ENCODE assay signal across 18 mouse cellular contexts in the genomic region with DNA sequence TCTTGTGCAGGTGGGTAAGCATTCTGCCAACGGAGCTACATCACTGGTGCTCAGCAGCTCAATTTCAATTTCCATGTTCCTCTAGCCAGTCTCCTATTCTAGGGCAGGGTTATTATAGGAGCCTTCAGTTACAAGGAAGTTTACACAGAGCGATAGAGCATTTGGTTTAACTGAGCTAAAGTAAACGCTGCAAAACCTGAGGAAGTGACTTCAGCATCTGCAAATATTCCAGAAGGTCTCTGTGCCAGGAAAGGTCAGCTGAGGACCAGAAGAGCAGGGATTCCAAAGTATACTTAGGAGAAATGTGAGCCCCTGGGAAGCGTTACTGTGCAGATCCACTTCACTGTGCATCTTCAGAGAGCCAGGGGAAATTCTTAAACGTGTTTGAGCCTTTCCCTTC. TPM values are rescaled to one million over a fixed set of nuclear protein-coding genes. Genes with fewer than 3 reads are reported as not detected.
A peak's percentile ranks its signal among the peaks of the same experiment; 100 is the strongest.
DNase-seq lines count a peak whose midpoint lies in the region; ATAC-seq and TF ChIP-seq lines count a peak whose summit lies in the region.
"Had no signal": no experiment of that assay in that cellular context is flagged by ENCODE, and none has a peak within 500 bp of the region (broad histone marks: within the 10 kb centered on the region; RNA-seq: fewer than 3 reads in every experiment).

No protein-coding gene starts in this region.

- DNase-seq in gastrocnemius, adult 8-10 months (ENCODE audit: low spot score in 2 of 2): peak; percentile 23 to 36
- DNase-seq in gastrocnemius, postnatal 10 days: no peak
- DNase-seq in kidney, adult 2 months: peak; percentile 47
- DNase-seq in embryo, embryonic 10 days (ENCODE audit: low spot score): no peak
- DNase-seq: cerebellum, postnatal 25 days; kidney, adult 18-20 months; right cerebral cortex, adult 18-20 months; thymus, adult 18-20 months had no signal

- 26% methylated on average over 5 of the region's 5 CpGs for WGBS in kidney, adult 2 months
- 17% methylated on average over 5 of the region's 5 CpGs for WGBS in kidney, embryonic 16.5 days
- WGBS in lung, embryonic 16.5 days: 10% methylated on average over 5 of the region's 5 CpGs
- 10% methylated on average over 5 of the region's 5 CpGs for WGBS in stomach, embryonic 15.5 days
- WGBS in midbrain, embryonic 15.5 days: 65% methylated on average over 5 of the region's 5 CpGs

- ATAC-seq in kidney, embryonic 16.5 days (ENCODE audit: low FRiP score, low TSS enrichment): no peak
- ATAC-seq in lung, embryonic 16.5 days (ENCODE audit: low read depth): peak; percentile 56; the same call in 1 of the 2 replicates
- 0 out of 2 replicates have a peak, but pooled peaks have one; percentile 29 for ATAC-seq in stomach, embryonic 15.5 days (ENCODE audit: insufficient read depth, low FRiP score, low read depth)
- ATAC-seq in midbrain, embryonic 15.5 days (replicated peaks): no peak
- ATAC-seq: Patski had no signal

- no peak overlapping the region for H3K27ac ChIP-seq in kidney, adult 2 months (ENCODE audit: insufficient read depth, low read depth, low read length)
- no peak overlapping the region for H3K27ac ChIP-seq in kidney, embryonic 16.5 days (ENCODE audit: low read length)
- H3K27ac ChIP-seq in lung, embryonic 16.5 days (ENCODE audit: low read length): peak overlapping the region; percentile 48
- no peak overlapping the region for H3K27ac ChIP-seq in stomach, embryonic 15.5 days
- no peak overlapping the region for H3K27ac ChIP-seq in midbrain, embryonic 15.5 days
- H3K27ac ChIP-seq: embryonic facial prominence, embryonic 12.5 days; forebrain, embryonic 10.5 days; heart, embryonic 15.5 days; hindbrain, embryonic 15.5 days; midbrain, embryonic 12.5 days had no signal

- H3K4me3 ChIP-seq in kidney, adult 2 months (ENCODE audit: insufficient read depth, low read depth, low read length): no peak overlapping the region
- no peak overlapping the region for H3K4me3 ChIP-seq in kidney, embryonic 16.5 days (ENCODE audit: low read length)
- no peak overlapping the region for H3K4me3 ChIP-seq in lung, embryonic 16.5 days (ENCODE audit: low read length)
- H3K4me3 ChIP-seq in stomach, embryonic 15.5 days (replicated peaks): no peak overlapping the region
- no peak overlapping the region for H3K4me3 ChIP-seq in midbrain, embryonic 15.5 days
- H3K4me3 ChIP-seq: embryonic facial prominence, embryonic 12.5 days; forebrain, embryonic 10.5 days; heart, embryonic 15.5 days; hindbrain, embryonic 15.5 days; midbrain, embryonic 12.5 days had no signal

- H3K36me3 ChIP-seq in kidney, adult 2 months (ENCODE audit: control insufficient read depth, insufficient read depth, low read length): no peaks in the 10 kb centered on the region
- no peaks in the 10 kb centered on the region for H3K36me3 ChIP-seq in kidney, embryonic 16.5 days (ENCODE audit: insufficient read depth, low read length)
- no peaks in the 10 kb centered on the region for H3K36me3 ChIP-seq in lung, embryonic 16.5 days (ENCODE audit: control insufficient read depth, insufficient read depth, low read length)
- no peaks in the 10 kb centered on the region for H3K36me3 ChIP-seq in stomach, embryonic 15.5 days
- no peaks in the 10 kb centered on the region for H3K36me3 ChIP-seq in midbrain, embryonic 15.5 days (replicated peaks)
- H3K36me3 ChIP-seq: embryonic facial prominence, embryonic 12.5 days; forebrain, embryonic 10.5 days; heart, embryonic 15.5 days; hindbrain, embryonic 15.5 days; midbrain, embryonic 12.5 days had no signal

- no peak for TF ChIP-seq CTCF in kidney, adult 2 months (conservative IDR thresholded peaks at IDR 0.05; ENCODE audit: insufficient read depth, insufficient read length, low read depth, low read length)

- H3K9me3 ChIP-seq in kidney, embryonic 16.5 days (ENCODE audit: low read length): no peaks in the 10 kb centered on the region
- no peaks in the 10 kb centered on the region for H3K9me3 ChIP-seq in lung, embryonic 16.5 days (ENCODE audit: control insufficient read depth, low read length)
- no peaks in the 10 kb centered on the region for H3K9me3 ChIP-seq in stomach, embryonic 15.5 days
- H3K9me3 ChIP-seq in midbrain, embryonic 15.5 days: no peaks in the 10 kb centered on the region
- H3K9me3 ChIP-seq: embryonic facial prominence, embryonic 12.5 days; forebrain, embryonic 10.5 days; heart, embryonic 15.5 days; hindbrain, embryonic 15.5 days; midbrain, embryonic 12.5 days had no signal

- no peak overlapping the region for H3K4me2 ChIP-seq in kidney, embryonic 16.5 days (replicated peaks; ENCODE audit: low read depth, low read length)
- no peak overlapping the region for H3K4me2 ChIP-seq in lung, embryonic 16.5 days (ENCODE audit: low read depth, low read length)
- H3K4me2 ChIP-seq in stomach, embryonic 15.5 days: no peak overlapping the region
- no peak overlapping the region for H3K4me2 ChIP-seq in midbrain, embryonic 15.5 days
- H3K4me2 ChIP-seq: embryonic facial prominence, embryonic 12.5 days; heart, embryonic 15.5 days; hindbrain, embryonic 15.5 days; midbrain, embryonic 12.5 days had no signal

- peaks cover 4% of the 10 kb centered on the region for H3K4me1 ChIP-seq in kidney, adult 2 months (ENCODE audit: control insufficient read depth, insufficient read depth, low read length)
- peaks cover 6% of the 10 kb centered on the region; the same call in 1 of the 2 replicates for H3K4me1 ChIP-seq in kidney, embryonic 16.5 days (ENCODE audit: insufficient read depth, low read length)
- H3K4me1 ChIP-seq in lung, embryonic 16.5 days (replicated peaks; ENCODE audit: control insufficient read depth, insufficient read depth, low read length): peaks cover 21% of the 10 kb centered on the region
- H3K4me1 ChIP-seq in stomach, embryonic 15.5 days: peaks cover 16% of the 10 kb centered on the region
- H3K4me1 ChIP-seq in midbrain, embryonic 15.5 days: no peaks in the 10 kb centered on the region
- H3K4me1 ChIP-seq: hindbrain, embryonic 15.5 days; midbrain, embryonic 12.5 days had no signal

- TF ChIP-seq POLR2A in kidney, adult 2 months (IDR thresholded peaks at IDR 0.05; ENCODE audit: low read depth, low read length): no peak

- no peaks in the 10 kb centered on the region for H3K27me3 ChIP-seq in kidney, adult 2 months (replicated peaks; ENCODE audit: control insufficient read depth, insufficient read depth, low read length)
- H3K27me3 ChIP-seq in kidney, embryonic 16.5 days (ENCODE audit: insufficient read depth, low read length): no peaks in the 10 kb centered on the region
- H3K27me3 ChIP-seq in lung, embryonic 16.5 days (ENCODE audit: control insufficient read depth, insufficient read depth, low read depth, low read length): no peaks in the 10 kb centered on the region
- no peaks in the 10 kb centered on the region for H3K27me3 ChIP-seq in stomach, embryonic 15.5 days (replicated peaks)
- no peaks in the 10 kb centered on the region for H3K27me3 ChIP-seq in midbrain, embryonic 15.5 days (replicated peaks)
- H3K27me3 ChIP-seq: embryonic facial prominence, embryonic 12.5 days; heart, embryonic 15.5 days; Patski had no signal

- H3K9ac ChIP-seq in kidney, embryonic 16.5 days (replicated peaks; ENCODE audit: low read length): no peak overlapping the region
- no peak overlapping the region for H3K9ac ChIP-seq in lung, embryonic 16.5 days (ENCODE audit: low read length)
- H3K9ac ChIP-seq in stomach, embryonic 15.5 days: no peak overlapping the region
- H3K9ac ChIP-seq in midbrain, embryonic 15.5 days: no peak overlapping the region
- H3K9ac ChIP-seq: embryonic facial prominence, embryonic 12.5 days; heart, embryonic 15.5 days; hindbrain, embryonic 15.5 days; midbrain, embryonic 12.5 days had no signal

RNA-seq across cellular contexts. Expression of gene Gm12216, which starts 5.4 kb away (rescaled TPM):
- total RNA-seq in gastrocnemius, adult 8-10 months (2022): 1 to 10 TPM in 2 of 4 experiments, under 1 TPM in 2; 0.36 to 2.1 (median 1.3) TPM
- total RNA-seq in gastrocnemius, postnatal 10 days (2021): 1 to 10 TPM; 3.5 to 4.0 TPM
- 5.4 and 5.8 TPM in 2 replicates for polyA plus RNA-seq in kidney, adult 2 months (2012; rRNA removed)
- 1.1 and 2.1 TPM in 2 replicates for polyA plus RNA-seq in kidney, embryonic 16.5 days (2015; fragmentation: Nextera tagmentation; extraction: Ambion mirVana)
- polyA plus RNA-seq in lung, embryonic 16.5 days (2015; fragmentation: Nextera tagmentation; extraction: Ambion mirVana): 1.8 and 2.4 TPM in 2 replicates
- polyA plus RNA-seq in stomach, embryonic 15.5 days (2015; fragmentation: Nextera tagmentation; extraction: Ambion mirVana): 1.7 and 2.4 TPM in 2 replicates
- polyA plus RNA-seq in midbrain, embryonic 15.5 days (2015; fragmentation: Nextera tagmentation; extraction: Ambion mirVana): 0.26 and 0.27 TPM in 2 replicates

RNA-seq across cellular contexts. Expression of gene Slc22a5, which starts 37.8 kb away (rescaled TPM):
- total RNA-seq in gastrocnemius, adult 8-10 months (2022): 10 to 100 TPM in 1 of 4 experiments, 1 to 10 TPM in 3; 6.9 to 10.5 (median 8.5) TPM
- 10 to 100 TPM in 1 of 2 experiments, 1 to 10 TPM in 1; 7.4 to 10.7 TPM for total RNA-seq in gastrocnemius, postnatal 10 days (2021)
- 188 and 195 TPM in 2 replicates for polyA plus RNA-seq in kidney, adult 2 months (2012; rRNA removed)
- 17.3 and 18.4 TPM in 2 replicates for polyA plus RNA-seq in kidney, embryonic 16.5 days (2015; fragmentation: Nextera tagmentation; extraction: Ambion mirVana)
- 9.1 and 9.7 TPM in 2 replicates for polyA plus RNA-seq in lung, embryonic 16.5 days (2015; fragmentation: Nextera tagmentation; extraction: Ambion mirVana)
- polyA plus RNA-seq in stomach, embryonic 15.5 days (2015; fragmentation: Nextera tagmentation; extraction: Ambion mirVana): 7.8 and 9.3 TPM in 2 replicates
- 10.6 and 11.3 TPM in 2 replicates for polyA plus RNA-seq in midbrain, embryonic 15.5 days (2015; fragmentation: Nextera tagmentation; extraction: Ambion mirVana)

Comparison
In these comparisons a context has a peak if more than half of its experiments do, and no peak if none do; other contexts are left out.
1. DNase-seq: peak in gastrocnemius, adult 8-10 months (2 of 2) and kidney, adult 2 months (single experiment); none in gastrocnemius, postnatal 10 days (single experiment) and embryo, embryonic 10 days (single experiment).
2. ATAC-seq: peak in lung, embryonic 16.5 days (single experiment) and stomach, embryonic 15.5 days (single experiment); none in kidney, embryonic 16.5 days (single experiment) and midbrain, embryonic 15.5 days (single experiment).